Mouse (Mus musculus) MEL-GATA-1-ER (cell line): ENCODE data around the gene Frs2.
"Not testable (repeated sequence)": the region's sequence is repeated elsewhere in the genome, so short reads cannot be mapped to it uniquely, and the experiment has no call there.

Experiments used
- DNase-seq: peaks from one replicate; pipeline ENCODE4 v3.0.0-alpha.2; 2012; ENCODE audit warnings: low read depth; ENCODE audit errors: extremely low read depth

Gene Frs2

DNA sequence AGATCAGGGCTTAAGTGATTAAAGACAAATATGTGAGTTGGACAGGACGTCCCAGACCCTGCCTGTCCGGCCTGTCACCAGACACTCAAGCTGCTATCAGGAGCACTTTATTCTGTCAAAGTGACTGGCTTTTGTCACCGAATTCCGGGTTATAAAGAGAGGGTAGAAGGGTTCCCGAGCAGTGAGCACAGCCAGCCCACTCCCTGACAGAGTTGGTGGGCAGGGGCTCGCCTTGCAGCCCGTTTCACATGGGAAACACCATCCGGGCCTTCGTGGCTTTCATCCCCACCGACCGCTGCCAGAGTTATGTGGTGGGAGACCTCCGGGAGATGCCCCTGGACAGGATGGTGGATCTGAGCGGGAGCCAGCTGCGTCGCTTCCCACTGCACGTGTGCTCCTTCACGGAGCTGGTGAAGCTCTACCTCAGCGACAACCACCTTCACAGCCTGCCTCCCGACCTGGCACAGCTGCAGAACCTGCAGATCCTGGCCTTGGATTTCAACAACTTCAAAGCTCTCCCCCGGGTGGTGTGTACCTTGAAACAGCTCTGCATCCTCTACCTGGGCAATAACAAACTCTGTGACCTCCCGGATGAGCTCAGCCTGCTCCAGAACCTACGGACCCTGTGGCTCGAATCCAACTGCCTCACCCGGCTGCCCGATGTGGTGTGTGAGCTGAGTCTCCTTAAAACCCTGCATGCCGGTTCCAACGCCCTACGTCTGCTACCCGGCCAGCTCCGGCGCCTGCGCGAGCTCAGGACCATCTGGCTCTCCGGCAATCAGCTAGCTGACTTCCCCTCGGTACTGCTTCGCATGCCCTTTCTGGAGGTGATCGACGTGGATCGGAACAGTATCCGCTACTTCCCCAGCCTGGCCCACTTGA lies 102.9 kb downstream of the Frs2 start, which contains the start of gene Lrrc10:
Gene Lrrc10 (plus strand): TSS at position 167 of the 882 bp plus-strand sequence.
- DNase-seq = no peak

DNA sequence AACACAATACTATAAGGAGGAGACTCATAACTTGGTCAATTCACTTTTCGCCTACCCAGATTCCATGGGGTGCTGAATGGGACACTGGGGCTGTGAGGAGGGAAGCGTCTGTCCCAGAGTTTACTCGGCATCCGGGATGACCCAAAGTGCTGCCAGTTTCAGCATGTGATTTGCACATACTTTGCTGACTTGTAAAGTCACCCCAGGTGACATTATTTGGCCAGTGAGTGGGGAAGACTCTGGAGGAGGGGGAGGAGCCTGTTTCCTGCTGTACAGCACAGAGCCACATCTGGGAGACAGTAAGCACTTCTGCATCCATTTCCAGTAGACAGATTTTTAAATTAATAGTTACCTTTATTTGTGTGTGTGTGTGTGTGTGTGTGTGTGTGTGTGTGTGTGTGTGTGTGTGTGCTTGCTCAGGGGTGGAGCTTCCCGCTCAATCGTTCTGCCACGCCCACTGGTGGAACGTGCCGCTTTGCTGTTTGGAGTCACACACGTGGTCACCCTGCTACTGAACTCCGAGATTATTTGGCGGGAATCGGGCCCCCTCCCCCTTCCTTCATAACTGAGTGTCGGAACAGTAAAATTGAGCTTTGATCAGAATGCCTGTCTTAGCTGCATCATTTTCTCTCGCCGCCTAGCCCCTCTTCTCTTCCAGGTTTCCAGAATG lies 104.7 kb downstream of the Frs2 start:
- DNase-seq = not testable (repeated sequence)

DNA sequence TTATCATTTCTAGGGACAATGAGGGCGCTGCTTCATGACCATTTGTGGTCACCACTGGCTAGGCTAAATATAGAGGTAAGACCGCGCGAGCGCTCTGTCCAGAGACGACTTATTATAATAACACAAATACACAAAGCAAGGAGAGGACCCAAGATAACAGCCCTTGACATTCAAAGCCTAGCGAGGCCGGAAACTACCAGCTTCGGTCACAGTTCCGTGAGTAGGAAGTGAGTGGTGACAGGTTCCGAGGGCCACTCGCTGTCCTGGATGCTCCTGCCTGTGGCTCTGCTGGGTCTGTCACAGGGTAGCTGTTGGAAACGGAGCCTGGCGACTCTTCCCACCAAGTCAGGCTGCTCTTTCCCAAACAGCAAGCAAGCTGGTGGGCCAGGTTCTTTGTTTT lies 106.0 kb downstream of the Frs2 start:
- DNase-seq = no peak

GRCm38 (mm10) chr10:117040355-117040754 lies 108.0 kb downstream of the Frs2 start:
- peak; percentile 44 for DNase-seq

- DNase-seq = peak; percentile 60
These were observed 114.5 kb downstream of the Frs2 start for GRCm38 (mm10) chr10:117033785-117034184.

DNA sequence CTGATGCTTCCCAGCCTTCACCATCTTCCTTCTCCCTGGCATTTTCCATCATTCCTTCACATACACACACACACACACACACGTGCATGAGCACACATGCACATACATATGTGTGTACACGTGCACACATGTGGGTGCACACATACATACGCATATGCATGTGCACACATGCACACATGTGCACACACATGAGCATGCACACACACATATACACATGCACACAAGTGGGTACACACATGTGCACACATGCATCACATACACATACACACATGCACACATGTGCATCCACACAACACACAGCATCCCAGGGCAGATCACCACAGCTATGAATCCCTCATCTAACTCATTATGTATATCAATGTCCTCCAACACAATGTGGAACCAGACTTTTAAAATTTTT lies 117.2 kb downstream of the Frs2 start:
- DNase-seq = no peak

GRCm38 (mm10) chr10:117026176-117026575 lies 122.2 kb downstream of the Frs2 start:
- peak; percentile 23 for DNase-seq

DNA sequence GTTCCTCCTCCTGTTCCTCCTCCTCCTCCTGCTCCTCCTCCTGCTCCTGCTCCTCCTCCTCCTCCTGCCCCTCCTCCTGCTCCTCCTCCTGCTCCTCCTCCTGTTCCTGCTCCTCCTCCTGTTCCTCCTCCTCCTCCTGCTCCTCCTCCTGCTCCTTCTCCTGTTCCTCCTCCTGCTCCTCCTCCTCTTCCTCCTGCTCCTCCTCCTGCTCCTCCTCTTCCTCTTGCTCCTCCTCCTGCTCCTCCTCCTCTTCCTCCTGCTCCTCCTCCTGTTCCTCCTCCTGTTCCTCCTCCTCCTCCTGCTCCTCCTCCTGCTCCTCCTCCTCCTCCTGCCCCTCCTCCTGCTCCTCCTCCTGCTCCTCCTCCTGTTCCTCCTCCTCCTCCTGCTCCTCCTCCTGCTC lies 122.6 kb downstream of the Frs2 start:
- peak; percentile 56 for DNase-seq

GRCm38 (mm10) chr10:117023693-117024092 lies 124.6 kb downstream of the Frs2 start:
- DNase-seq = no peak

- no peak for DNase-seq
These were observed 127.1 kb downstream of the Frs2 start for GRCm38 (mm10) chr10:117021020-117021754.
